Mouse (Mus musculus) kidney, adult 2 months (tissue): ENCODE data around the gene Eif4g3. TPM values are rescaled to one million over a fixed set of nuclear protein-coding genes. Genes with fewer than 3 reads are reported as not detected.

Source experiments
- DNase-seq: peaks from one replicate; pipeline ENCODE4 v3.0.0; 2021
- H3K27ac ChIP-seq: fragments of 200-500 bp; 2 replicates; pipeline ENCODE4 v1.5.1; 2012; ENCODE audit warnings: low read depth, low read length, control low read depth, inconsistent platforms; ENCODE audit not compliant: insufficient read depth
- H3K27me3 ChIP-seq: fragments of 200-500 bp; replicated peaks from 2 replicates; pipeline ENCODE4 v1.6.1; 2012; ENCODE audit warnings: mild to moderate bottlenecking, moderate library complexity, low read length, inconsistent platforms; ENCODE audit not compliant: control insufficient read depth, insufficient read depth
- H3K36me3 ChIP-seq: fragments of 200-500 bp; 2 replicates; pipeline ENCODE4 v1.6.1; 2012; ENCODE audit warnings: mild to moderate bottlenecking, moderate library complexity, low read length, inconsistent platforms; ENCODE audit not compliant: control insufficient read depth, insufficient read depth
- H3K4me1 ChIP-seq: fragments of 200-500 bp; 2 replicates; pipeline ENCODE4 v1.6.1; 2011; ENCODE audit warnings: low read length; ENCODE audit not compliant: control insufficient read depth, insufficient read depth
- H3K4me3 ChIP-seq: fragments of 200-500 bp; 2 replicates; pipeline ENCODE4 v1.5.1; 2011; ENCODE audit warnings: mild to moderate bottlenecking, low read depth, low read length, control low read depth; ENCODE audit not compliant: insufficient read depth
- CTCF ChIP-seq: fragments of 200-500 bp; conservative IDR thresholded peaks from 2 replicates; pipeline ENCODE4 v1.5.1; 2011; ENCODE audit warnings: low read depth, mild to moderate bottlenecking, control low read depth, low read length, moderate library complexity, mixed read lengths; ENCODE audit not compliant: insufficient read depth, insufficient read length
- POLR2A ChIP-seq: fragments of 200-500 bp; IDR thresholded peaks from one replicate; pipeline ENCODE4 v1.6.1; 2011; ENCODE audit warnings: low read depth, low read length, control low read depth
- WGBS: fragments of 180-500 bp; shearing (Covaris S2); methylation state at CpG from one replicate; pipeline ENCODE4 v1.1.7; 2018; 5-methylcytosine and 5-hydroxymethylcytosine counted together
- polyA plus RNA-seq: library from polyadenylated mRNA; depleted of rRNA; stranded (reverse); fragments of >200 nt; gene quantifications from 2 replicates; pipeline ENCODE4 v1.2.3, GENCODE M21; 2012

Gene Eif4g3
- polyA plus RNA-seq, 1 experiment = 53.5 TPM

DNA sequence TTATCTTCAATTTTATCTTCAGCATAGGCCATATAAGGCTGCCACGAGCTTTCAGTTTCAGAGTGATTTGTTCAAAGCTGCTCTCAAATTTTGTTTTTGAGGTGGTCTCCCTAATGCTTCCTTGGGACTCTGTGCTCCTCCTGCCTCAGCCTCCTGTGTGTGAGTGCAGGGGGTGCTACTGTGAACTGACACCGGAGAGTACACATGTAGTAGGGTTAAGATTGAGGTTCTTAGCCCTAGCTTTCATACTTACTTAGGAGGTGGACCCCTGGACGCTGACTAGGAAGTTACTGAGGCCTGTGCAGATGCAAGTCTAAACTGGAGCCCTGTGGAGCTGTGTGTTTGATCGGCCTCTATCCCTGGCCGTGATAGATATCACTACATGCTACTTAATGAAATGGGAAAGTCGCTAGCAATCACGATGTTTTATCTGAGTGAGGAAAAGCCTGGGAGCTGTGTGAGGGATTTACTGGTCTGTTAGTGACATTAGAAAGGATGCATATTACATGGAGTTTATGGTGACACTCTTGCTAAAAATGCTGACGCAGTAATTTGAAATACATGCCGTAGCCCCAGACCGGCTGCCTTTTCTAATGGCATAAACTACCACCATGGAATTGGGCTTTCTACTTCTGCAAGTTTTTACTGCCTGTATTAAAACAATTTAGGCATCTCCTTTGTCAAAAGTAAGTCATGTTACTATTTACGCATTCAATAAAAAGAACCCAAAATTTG, 225.3 kb downstream of the Eif4g3 start:
- Histone ChIP-seq H3K4me1 (peaks cover 8% of the 10 kb centered on the region; the same call in 1 of the 2 replicates), H3K4me3 (peak overlapping the region; percentile 35), H3K27me3 (no peaks in the 10 kb centered on the region), H3K36me3 (no peaks in the 10 kb centered on the region; the same call in 1 of the 2 replicates), H3K27ac (no peak overlapping the region)
- TF ChIP-seq POLR2A (no peak), CTCF (no peak)
- WGBS = 54% methylated on average over 11 of the region's 11 CpGs
- DNase-seq = no peak

DNA sequence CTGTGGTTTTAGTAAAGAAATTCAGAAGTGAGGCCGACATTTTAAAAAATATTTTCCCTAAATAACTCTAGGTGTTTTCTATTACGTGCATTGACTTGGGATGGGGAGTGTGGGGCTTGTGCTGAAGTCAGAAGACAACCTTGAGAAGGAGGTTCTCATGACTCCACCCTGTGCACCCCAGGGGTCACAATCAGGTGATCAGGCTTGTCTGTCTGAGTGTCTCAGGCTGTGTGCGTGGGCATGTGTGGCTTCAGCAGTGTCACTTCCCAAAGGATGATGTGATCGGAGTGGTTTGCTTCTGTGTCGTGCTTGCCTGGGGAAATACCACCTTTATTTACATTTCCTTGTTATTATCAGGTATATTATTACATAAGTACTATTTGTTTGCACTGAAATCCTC, 226.5 kb downstream of the Eif4g3 start:
- H3K4me1 ChIP-seq = peaks cover 8% of the 10 kb centered on the region; the same call in 1 of the 2 replicates
- 78% methylated on average over 5 of the region's 5 CpGs for WGBS
- H3K27me3 ChIP-seq = no peaks in the 10 kb centered on the region
- H3K27ac ChIP-seq = no peak overlapping the region
- H3K4me3 ChIP-seq = no peak overlapping the region
- TF ChIP-seq POLR2A (no peak), CTCF (no peak)
- peaks cover 6% of the 10 kb centered on the region for H3K36me3 ChIP-seq
- no peak for DNase-seq

DNA sequence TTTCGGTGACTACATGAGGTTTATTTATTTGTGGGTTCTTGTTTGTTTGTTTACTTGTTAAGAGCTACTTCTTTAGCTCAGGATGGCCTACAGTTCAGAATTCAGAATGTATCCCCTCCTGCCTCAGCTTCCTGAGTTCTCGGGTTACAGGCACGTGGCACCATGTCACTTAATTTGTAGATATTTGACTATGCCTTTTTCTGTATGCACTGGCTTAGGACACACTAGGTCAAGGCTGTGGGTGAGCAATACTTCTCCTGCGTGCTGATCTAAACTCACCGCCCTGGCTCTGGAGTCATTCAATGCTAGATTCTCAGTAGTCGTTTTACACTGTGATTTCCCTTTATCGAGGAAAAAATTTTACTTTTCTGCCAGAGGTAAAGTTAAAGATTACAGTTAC, 227.9 kb downstream of the Eif4g3 start:
- no peak for DNase-seq
- 64% methylated on average over 7 of the region's 7 CpGs for whole genome bisulfite sequencing

DNA sequence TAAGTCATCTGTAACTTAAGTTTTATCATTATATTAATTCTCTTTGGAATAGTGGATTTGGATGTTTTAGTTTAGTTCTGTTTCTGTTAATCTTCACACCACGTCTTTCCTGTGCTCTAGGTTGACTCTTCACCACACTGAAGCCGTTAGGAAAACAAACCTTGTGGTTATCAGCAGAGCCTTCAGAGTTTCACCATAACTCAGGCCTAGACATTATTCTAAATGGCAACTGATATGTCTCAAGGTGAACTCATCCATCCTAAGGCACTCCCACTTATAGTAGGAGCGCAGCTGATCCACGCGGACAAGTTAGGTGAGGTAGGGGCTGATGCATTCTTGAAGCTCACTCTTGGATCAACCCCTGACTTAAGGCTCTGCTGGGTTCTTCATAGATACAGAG, 228.6 kb downstream of the Eif4g3 start:
- WGBS = 76% methylated on average over 5 of the region's 5 CpGs
- no peak for DNase-seq
- Histone ChIP-seq H3K36me3 (peaks cover 7% of the 10 kb centered on the region), H3K4me3 (no peak overlapping the region), H3K27me3 (no peaks in the 10 kb centered on the region), H3K4me1 (peaks cover 5% of the 10 kb centered on the region; the same call in 1 of the 2 replicates), H3K27ac (no peak overlapping the region)
- TF ChIP-seq POLR2A (no peak), CTCF (no peak)

More for the DNA sequence above, 227.9 kb downstream of the Eif4g3 start:
- no peaks in the 10 kb centered on the region for H3K27me3 ChIP-seq
- peaks cover 6% of the 10 kb centered on the region for H3K36me3 ChIP-seq
- no peak overlapping the region for H3K4me3 ChIP-seq
- no peak overlapping the region for H3K27ac ChIP-seq
- no peak for TF ChIP-seq POLR2A
- TF ChIP-seq CTCF = no peak
- H3K4me1 ChIP-seq = peaks cover 7% of the 10 kb centered on the region; the same call in 1 of the 2 replicates

DNA sequence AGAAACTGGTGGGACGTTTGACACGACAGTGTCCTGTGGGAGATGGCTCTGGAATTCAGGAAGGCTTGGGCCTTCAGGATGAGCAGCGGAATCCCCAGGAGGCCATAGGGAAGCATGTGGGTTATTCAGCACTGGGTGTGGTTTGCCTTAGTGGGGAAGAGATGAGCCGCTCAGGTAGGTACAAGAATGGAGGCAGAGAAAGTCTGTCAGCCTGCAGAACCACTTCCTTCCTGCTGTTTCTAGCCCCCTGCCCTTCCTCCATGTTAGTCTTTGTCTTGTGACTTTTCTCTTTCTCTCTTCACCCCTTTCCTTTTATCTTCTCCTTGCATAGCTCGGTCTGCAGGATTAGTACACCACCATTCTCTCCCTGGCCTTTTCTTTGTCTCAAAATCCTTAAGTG, 229.6 kb downstream of the Eif4g3 start:
- Histone ChIP-seq H3K27me3 (no peaks in the 10 kb centered on the region), H3K4me1 (peaks cover 5% of the 10 kb centered on the region; the same call in 1 of the 2 replicates), H3K27ac (no peak overlapping the region), H3K4me3 (no peak overlapping the region), H3K36me3 (peaks cover 11% of the 10 kb centered on the region)
- no peak for DNase-seq
- 73% methylated on average over 5 of the region's 5 CpGs for WGBS
- TF ChIP-seq CTCF = no peak
- TF ChIP-seq POLR2A = no peak

DNA sequence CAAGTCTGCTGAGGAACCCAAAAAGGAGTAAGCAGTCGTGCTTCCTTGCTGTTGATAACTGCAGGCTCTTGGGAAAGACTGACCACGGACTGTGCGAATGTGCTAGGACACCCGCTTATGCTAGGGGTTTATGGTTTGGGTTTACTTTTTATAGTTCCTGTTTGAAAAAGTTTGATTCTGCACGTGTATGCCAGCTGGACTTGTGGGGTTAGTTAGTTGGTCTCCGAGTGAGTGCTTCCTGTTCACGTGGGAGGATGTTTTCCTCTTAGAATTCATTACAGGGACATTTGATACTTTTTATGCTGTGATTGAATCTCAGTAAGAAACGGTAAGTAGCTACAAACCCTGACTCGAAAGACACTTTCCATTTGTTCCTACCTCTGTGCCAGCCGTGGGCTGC, 230.8 kb downstream of the Eif4g3 start:
- no peak overlapping the region for H3K27ac ChIP-seq
- TF ChIP-seq CTCF = no peak
- TF ChIP-seq POLR2A = no peak
- H3K36me3 ChIP-seq = peaks cover 12% of the 10 kb centered on the region
- H3K4me1 ChIP-seq = no peaks in the 10 kb centered on the region; the same call in 1 of the 2 replicates
- no peak for DNase-seq
- H3K4me3 ChIP-seq = no peak overlapping the region
- 46% methylated on average over 10 of the region's 10 CpGs for WGBS
- no peaks in the 10 kb centered on the region for H3K27me3 ChIP-seq

DNA sequence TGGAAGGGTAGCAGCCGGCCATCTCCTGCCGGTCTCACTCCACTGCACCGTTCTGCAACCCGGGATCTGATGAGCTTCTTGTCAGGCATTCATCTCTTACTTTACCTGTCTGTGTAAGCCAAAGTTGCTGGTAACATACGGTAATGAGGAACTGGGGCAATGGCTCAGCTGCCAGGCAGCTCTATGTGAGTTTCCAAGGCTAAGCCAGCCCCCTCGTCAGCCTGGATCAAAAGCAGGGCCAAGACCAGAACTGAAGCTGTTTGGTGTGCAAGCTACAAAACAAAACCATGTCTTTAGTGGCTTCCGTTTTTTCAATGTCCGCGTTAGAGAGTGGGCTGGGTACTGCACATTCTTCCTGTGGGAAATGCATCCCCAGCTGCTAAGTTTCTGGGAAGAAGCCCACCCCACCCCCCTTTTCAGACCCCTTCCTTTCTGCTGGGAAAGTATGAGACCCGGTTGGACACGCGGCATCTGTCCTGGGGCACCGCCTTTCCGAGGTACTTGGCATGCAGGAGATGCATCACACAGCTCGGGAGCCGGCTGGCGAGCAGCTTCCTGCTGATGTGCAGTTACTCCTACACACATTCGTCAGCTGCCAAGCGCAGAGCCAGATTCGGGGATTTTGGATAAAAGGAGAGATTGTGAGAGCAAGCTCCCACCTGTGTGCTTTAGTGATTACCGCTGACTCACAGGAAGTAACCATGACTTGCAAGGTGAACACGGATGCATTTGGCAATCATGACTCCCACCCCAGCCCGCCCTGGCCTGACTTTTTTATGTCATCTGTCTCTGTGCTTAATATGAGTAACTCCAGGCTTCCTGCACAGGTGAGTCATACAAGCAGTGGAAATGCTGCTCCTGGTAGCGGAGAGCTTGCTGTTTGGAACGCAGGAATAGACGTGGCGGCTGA, 254.2 kb downstream of the Eif4g3 start:
- Histone ChIP-seq H3K4me3 (no peak overlapping the region), H3K27ac (no peak overlapping the region), H3K27me3 (no peaks in the 10 kb centered on the region), H3K36me3 (peaks cover 9% of the 10 kb centered on the region), H3K4me1 (peaks cover 5% of the 10 kb centered on the region; the same call in 1 of the 2 replicates)
- TF ChIP-seq POLR2A = no peak
- TF ChIP-seq CTCF = no peak
- 70% methylated on average over 27 of the region's 27 CpGs for WGBS
- DNase-seq = no peak
